Mouse (Mus musculus) heart, adult 18-20 months (tissue): ENCODE results near the gene Smo. TPM values are rescaled to one million over a fixed set of nuclear protein-coding genes. Genes with fewer than 3 reads are reported as not detected.

Experiments
- DNase-seq, 2 experiments: peaks; one replicate each; pipeline ENCODE4 v3.0.0; 2021 to 2022; ENCODE audit warnings: mixed read lengths in 1 of 2
- total RNA-seq, 2 experiments: library from RNA; stranded (reverse); gene quantifications; 2 replicates each; pipeline ENCODE4 v1.2.3; 2021

The Smo gene
- total RNA-seq, 2 experiments from 2014 or later, result 6.5 to 6.9 TPM

- no peak for DNase-seq
Measured at GRCm38 (mm10) chr6:29775609-29776008, 40.3 kb downstream of the Smo start.

GRCm38 (mm10) chr6:29776542-29777237 lies 41.4 kb downstream of the Smo start:
- DNase-seq, result no peak

DNA sequence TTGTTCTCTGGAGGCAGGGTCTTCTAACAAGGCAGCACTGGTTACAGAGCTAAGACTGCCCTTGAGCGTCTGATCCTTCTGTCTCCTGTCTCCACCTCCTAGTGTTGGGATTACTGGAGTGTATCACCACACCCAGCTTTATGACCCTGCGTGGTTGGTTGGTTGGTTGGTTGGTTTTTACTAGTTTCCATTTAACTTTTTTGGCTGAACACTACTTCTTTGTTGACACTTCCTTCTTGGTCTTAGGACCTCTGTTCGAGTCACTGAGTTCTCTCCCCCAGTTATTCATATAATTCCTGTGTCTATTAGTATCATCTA lies 41.9 kb downstream of the Smo start:
- no peak for DNase-seq

GRCm38 (mm10) chr6:29780082-29780481 lies 44.8 kb downstream of the Smo start:
- no peak for DNase-seq

- no peak for DNase-seq
Measured at GRCm38 (mm10) chr6:29780571-29780970, 45.3 kb downstream of the Smo start.

DNA sequence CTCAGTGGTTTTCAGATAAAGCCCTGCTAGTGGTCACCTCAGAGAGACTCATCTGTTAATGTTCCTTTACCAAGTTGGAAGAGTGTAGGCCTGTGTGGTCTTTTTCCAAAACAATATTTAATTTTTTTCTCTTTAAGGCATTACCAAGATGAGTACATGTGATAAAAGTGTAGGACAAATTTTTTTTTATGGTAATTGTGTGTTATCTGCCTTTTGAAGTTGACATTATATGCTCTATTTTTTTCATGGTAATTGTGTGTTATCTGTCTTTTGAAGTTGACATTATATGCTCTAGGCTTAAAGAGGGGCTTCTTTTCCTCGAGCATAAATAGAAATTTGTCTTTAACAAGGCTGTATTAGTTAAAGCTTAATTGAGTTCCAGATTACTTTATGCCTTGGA lies 46.9 kb downstream of the Smo start:
- no peak for DNase-seq

GRCm38 (mm10) chr6:29783960-29784359 lies 48.7 kb downstream of the Smo start:
- DNase-seq, result no peak

- DNase-seq, result no peak
Measured at GRCm38 (mm10) chr6:29784413-29785021, 49.2 kb downstream of the Smo start.

DNA sequence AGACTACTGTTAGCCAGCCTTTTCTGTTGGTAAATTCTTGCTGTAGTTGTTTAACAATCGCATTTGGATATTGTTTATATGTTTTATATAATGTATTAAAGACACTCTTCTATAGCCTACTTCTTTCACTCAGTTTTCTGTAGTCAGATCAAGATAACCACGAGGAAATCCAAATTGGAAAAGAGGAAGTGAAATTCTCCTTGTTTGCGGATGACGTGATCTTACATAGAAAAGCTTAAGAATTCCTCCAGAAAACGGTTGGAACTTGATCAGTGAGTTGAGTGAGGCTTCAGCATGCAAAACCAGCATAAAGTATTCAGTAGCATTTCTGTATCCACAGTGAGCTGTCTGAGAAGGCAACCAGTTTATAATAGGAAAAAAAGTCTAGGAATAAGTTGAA lies 50.5 kb downstream of the Smo start:
- no peak for DNase-seq

GRCm38 (mm10) chr6:29788779-29789350 lies 53.6 kb downstream of the Smo start:
- DNase-seq, result no peak

- no peak for DNase-seq
Measured at GRCm38 (mm10) chr6:29790014-29790698, 54.9 kb downstream of the Smo start.

GRCm38 (mm10) chr6:29793520-29793919 lies 58.2 kb downstream of the Smo start:
- no peak for DNase-seq

GRCm38 (mm10) chr6:29794582-29794981 lies 59.3 kb downstream of the Smo start:
- DNase-seq, result peak; percentile 6 to 50

DNA sequence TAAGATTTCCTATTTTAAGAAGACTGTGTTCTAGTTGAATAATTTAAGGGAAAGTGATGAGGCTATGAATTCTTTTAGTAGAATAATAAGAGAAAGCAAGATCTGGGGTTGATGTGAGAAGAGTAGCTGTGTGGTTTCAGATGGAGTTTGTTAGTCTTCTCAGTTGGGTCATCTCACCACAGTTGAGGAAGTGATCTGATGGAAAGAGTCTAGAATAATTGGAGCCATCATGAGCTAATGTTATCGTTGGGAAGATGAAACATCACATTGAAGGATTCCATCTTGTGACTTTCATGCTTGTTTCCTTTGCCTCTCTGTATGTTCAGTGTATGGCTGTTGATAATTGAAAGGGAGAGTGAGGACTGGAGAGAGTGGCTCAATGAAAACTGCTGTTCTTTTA lies 67.7 kb downstream of the Smo start:
- no peak for DNase-seq

- no peak for DNase-seq
Measured at GRCm38 (mm10) chr6:29804006-29804405, 68.7 kb downstream of the Smo start.

DNA sequence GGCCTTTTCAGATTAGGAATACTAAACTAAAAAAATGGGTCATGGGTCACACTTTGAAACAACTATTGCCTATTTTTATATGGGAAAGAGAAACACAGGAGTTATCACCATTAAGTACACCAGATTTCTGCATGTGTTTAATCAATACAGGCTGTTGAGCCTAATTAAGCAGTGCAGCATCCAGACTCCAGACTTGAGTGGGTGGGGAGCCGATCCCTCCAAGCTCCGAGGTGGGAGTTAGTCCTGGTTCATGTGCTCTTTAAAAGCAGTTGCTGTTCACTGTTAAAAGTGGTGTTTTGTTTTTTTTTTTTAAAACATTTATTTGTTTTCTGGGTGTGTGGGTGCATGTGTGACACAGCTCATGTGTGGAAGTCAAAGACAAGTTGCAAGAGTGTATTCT lies 70.1 kb downstream of the Smo start:
- DNase-seq, result no peak

Other genes starting within 250 kb of the Smo start
- 1 to 10 TPM; 2.6 to 3.1 TPM for gene Kcp, start 227.6 kb upstream of the Smo start, total RNA-seq
- gene Irf5, start 208.9 kb upstream of the Smo start, total RNA-seq, result 1 to 10 TPM; 2.8 to 4.3 TPM
- gene Tnpo3, start 125.6 kb upstream of the Smo start, total RNA-seq, result 10 to 100 TPM; 43.6 to 44.9 TPM
- 1 to 10 TPM; 2.3 to 3.4 TPM for gene Tspan33, start 41.3 kb upstream of the Smo start, total RNA-seq
- gene Ahcyl2, start 32.5 kb downstream of the Smo start, total RNA-seq, result 10 to 100 TPM; 21.8 to 24.2 TPM
- gene Strip2, start 181.5 kb downstream of the Smo start, total RNA-seq, result 10 to 100 TPM; 53.5 to 55.1 TPM